Mouse (Mus musculus): ENCODE data around the gene Shank2.

- TF ChIP-seq ZC3H11A (IDR thresholded peaks at IDR 0.05; ENCODE audit: borderline replicate concordance, low read depth, low read length) (no peak), HCFC1 (IDR thresholded peaks at IDR 0.05; ENCODE audit: borderline replicate concordance, insufficient read depth, low read length) (no peak), ZNF384 (IDR thresholded peaks at IDR 0.05; ENCODE audit: low read depth, low read length) (no peak)
These were observed 322.3 kb downstream of the Shank2 start for GRCm38 (mm10) chr7:144324077-144324476.
